Mouse (Mus musculus) stomach, postnatal 0 days (tissue): ENCODE measurements around the gene Tnpo3. TPM values are rescaled to one million over a fixed set of nuclear protein-coding genes. Genes with fewer than 3 reads are reported as not detected.
A peak's percentile ranks its signal among the peaks of the same experiment; 100 is the strongest.

Source experiments
- ATAC-seq: fragments of 200-750 bp; cut with Nextera tagmentation; 2 replicates; pipeline ENCODE4 v1.8.0; 2017; ENCODE audit not compliant: low FRiP score, low TSS enrichment
- DNase-seq: peaks from one replicate; pipeline ENCODE4 v3.0.0-alpha.2; 2016; ENCODE audit warnings: low spot score
- H3K27ac ChIP-seq: fragments of 300-500 bp; sonication (generic); replicated peaks from 2 replicates; pipeline ENCODE4 v1.5.1; 2014; ENCODE audit warnings: mild to moderate bottlenecking, control low read depth
- H3K27me3 ChIP-seq: fragments of 300-500 bp; sonication (generic); 2 replicates; pipeline ENCODE4 v1.6.1; 2014; ENCODE audit warnings: low read length; ENCODE audit not compliant: control insufficient read depth, insufficient read depth
- H3K36me3 ChIP-seq: fragments of 300-500 bp; sonication (generic); 2 replicates; pipeline ENCODE4 v1.6.1; 2014; ENCODE audit warnings: low read length, mixed read lengths; ENCODE audit not compliant: control insufficient read depth, insufficient read depth
- H3K4me1 ChIP-seq: fragments of 300-500 bp; sonication (generic); replicated peaks from 2 replicates; pipeline ENCODE4 v1.6.1; 2014; ENCODE audit warnings: antibody characterized with exemption; ENCODE audit not compliant: control insufficient read depth, insufficient read depth
- H3K4me2 ChIP-seq: fragments of 300-500 bp; sonication (generic); replicated peaks from 2 replicates; pipeline ENCODE4 v1.6.1; 2014; ENCODE audit warnings: low read depth, mild to moderate bottlenecking, control low read depth, moderate library complexity
- H3K4me3 ChIP-seq: fragments of 300-500 bp; sonication (generic); 2 replicates; pipeline ENCODE4 v1.5.1; 2014; ENCODE audit warnings: low read depth, low read length, control low read depth
- H3K9ac ChIP-seq: fragments of 300-500 bp; sonication (generic); 2 replicates; pipeline ENCODE4 v1.6.1; 2014; ENCODE audit warnings: mild to moderate bottlenecking, low read length, control low read depth, mixed read lengths
- H3K9me3 ChIP-seq: fragments of 300-500 bp; sonication (generic); 2 replicates; pipeline ENCODE4 v1.6.1; 2016; ENCODE audit warnings: low read length; ENCODE audit not compliant: control insufficient read depth
- CTCF ChIP-seq: IDR thresholded peaks from 2 replicates; pipeline ENCODE4 v1.5.1; 2016; ENCODE audit warnings: antibody characterized with exemption, low read depth, mild to moderate bottlenecking, moderate library complexity
- EP300 ChIP-seq: optimal IDR thresholded peaks from 2 replicates; pipeline ENCODE3; 2016; ENCODE audit warnings: antibody characterized with exemption
- WGBS: fragments of 180-500 bp; shearing (Covaris S2); extraction: QIAGEN DNeasy Blood & Tissue Kit; methylation state at CpG from one replicate; pipeline ENCODE4 v1.1.7; 2014; 5-methylcytosine and 5-hydroxymethylcytosine counted together
- polyA plus RNA-seq: library from polyadenylated mRNA; unstranded; fragments of >200 nt; fragmentation: Nextera tagmentation; extraction: Ambion mirVana; gene quantifications from 2 replicates; pipeline ENCODE4 v1.2.1, GENCODE M21; 2015

Gene Tnpo3
- polyA plus RNA-seq, 1 experiment from 2014 or later: 33.3 TPM

GRCm38 (mm10) chr6:29522626-29523300, 86.9 kb downstream of the Tnpo3 start:
- H3K9ac ChIP-seq: no peak overlapping the region
- 60% methylated on average over 6 of the region's 6 CpGs for WGBS
- H3K4me3 ChIP-seq: no peak overlapping the region
- H3K9me3 ChIP-seq: no peaks in the 10 kb centered on the region
- ATAC-seq: no peak
- no peak for TF ChIP-seq CTCF
- no peak for TF ChIP-seq EP300
- no peak for DNase-seq
- peaks cover 5% of the 10 kb centered on the region; the same call in 1 of the 2 replicates for H3K4me1 ChIP-seq
- no peak overlapping the region for H3K4me2 ChIP-seq
- no peaks in the 10 kb centered on the region for H3K27me3 ChIP-seq
- no peaks in the 10 kb centered on the region for H3K36me3 ChIP-seq
- no peak overlapping the region; the same call in 1 of the 2 replicates for H3K27ac ChIP-seq

GRCm38 (mm10) chr6:29517139-29517538, 92.5 kb downstream of the Tnpo3 start:
- Histone ChIP-seq H3K4me2 (no peak overlapping the region), H3K9me3 (no peaks in the 10 kb centered on the region), H3K27me3 (no peaks in the 10 kb centered on the region), H3K4me1 (no peaks in the 10 kb centered on the region), H3K27ac (no peak overlapping the region), H3K4me3 (no peak overlapping the region), H3K36me3 (no peaks in the 10 kb centered on the region), H3K9ac (no peak overlapping the region)
- DNase-seq (peak; percentile 75), ATAC-seq (peak; percentile 47)
- 8% methylated on average over 5 of the region's 5 CpGs for WGBS
- TF ChIP-seq EP300 (no peak), CTCF (peak; percentile 90)

- no peaks in the 10 kb centered on the region for H3K4me1 ChIP-seq
- no peak overlapping the region for H3K9ac ChIP-seq
- H3K27me3 ChIP-seq: no peaks in the 10 kb centered on the region
- H3K4me2 ChIP-seq: peak overlapping the region; percentile 38
- TF ChIP-seq EP300 (no peak), CTCF (no peak)
- H3K36me3 ChIP-seq: no peaks in the 10 kb centered on the region
- WGBS: 4% methylated on average over 11 of the region's 11 CpGs
- DNase-seq (peak; percentile 61), ATAC-seq (peak; percentile 83)
- no peaks in the 10 kb centered on the region for H3K9me3 ChIP-seq
- no peak overlapping the region for H3K4me3 ChIP-seq
- peak overlapping the region; percentile 63; the same call in 1 of the 2 replicates for H3K27ac ChIP-seq
These were observed 96.4 kb downstream of the Tnpo3 start for GRCm38 (mm10) chr6:29513284-29513683.

- H3K9me3 ChIP-seq: no peaks in the 10 kb centered on the region
- H3K4me3 ChIP-seq: no peak overlapping the region
- no peak overlapping the region for H3K9ac ChIP-seq
- H3K4me2 ChIP-seq: no peak overlapping the region
- H3K36me3 ChIP-seq: no peaks in the 10 kb centered on the region
- DNase-seq: no peak
- H3K27me3 ChIP-seq: no peaks in the 10 kb centered on the region
- peak overlapping the region; percentile 18; the same call in 1 of the 2 replicates for H3K27ac ChIP-seq
- no peak for ATAC-seq
- no peaks in the 10 kb centered on the region for H3K4me1 ChIP-seq
- no peak for TF ChIP-seq EP300
- TF ChIP-seq CTCF: no peak
- WGBS: 46% methylated on average over 2 of the region's 2 CpGs
These were observed 100.6 kb downstream of the Tnpo3 start for GRCm38 (mm10) chr6:29509086-29509485.

GRCm38 (mm10) chr6:29507447-29508309, 102.0 kb downstream of the Tnpo3 start, which contains the start of gene Kcp:
TSS of gene Kcp (minus strand) at chr6:29507952.
- ATAC-seq (peak; percentile 50), DNase-seq (peak; percentile 51)

More at GRCm38 (mm10) chr6:29507447-29508309, 102.0 kb downstream of the Tnpo3 start, which contains the start of gene Kcp:
- under 1% methylated on average over 45 of the region's 47 CpGs for WGBS
- no peak for TF ChIP-seq CTCF
- no peak for TF ChIP-seq EP300
- no peaks in the 10 kb centered on the region for H3K36me3 ChIP-seq
- peak within 1 kb of the TSS; percentile 54 for H3K4me3 ChIP-seq
- H3K9me3 ChIP-seq: no peaks in the 10 kb centered on the region
- no peaks in the 10 kb centered on the region for H3K27me3 ChIP-seq
- no peaks in the 10 kb centered on the region for H3K4me1 ChIP-seq
- no peak within 1 kb of the TSS; the same call in 1 of the 2 replicates for H3K27ac ChIP-seq
- peak within 1 kb of the TSS; percentile 55 for H3K9ac ChIP-seq
- H3K4me2 ChIP-seq: peak within 1 kb of the TSS; percentile 76
